Mouse (Mus musculus) c-Kit-positive CD71-negative TER-119-negative erythroid progenitor cells, embryonic 14.5 days (primary cell): ENCODE measurements around the gene Rpl38.
"Not testable (repeated sequence)": the region's sequence is repeated elsewhere in the genome, so short reads cannot be mapped to it uniquely, and the experiment has no call there.

Source experiments
- DNase-seq: peaks from one replicate; pipeline ENCODE4 v3.0.0-alpha.2; 2013; ENCODE audit warnings: low read depth

The Rpl38 gene

DNA sequence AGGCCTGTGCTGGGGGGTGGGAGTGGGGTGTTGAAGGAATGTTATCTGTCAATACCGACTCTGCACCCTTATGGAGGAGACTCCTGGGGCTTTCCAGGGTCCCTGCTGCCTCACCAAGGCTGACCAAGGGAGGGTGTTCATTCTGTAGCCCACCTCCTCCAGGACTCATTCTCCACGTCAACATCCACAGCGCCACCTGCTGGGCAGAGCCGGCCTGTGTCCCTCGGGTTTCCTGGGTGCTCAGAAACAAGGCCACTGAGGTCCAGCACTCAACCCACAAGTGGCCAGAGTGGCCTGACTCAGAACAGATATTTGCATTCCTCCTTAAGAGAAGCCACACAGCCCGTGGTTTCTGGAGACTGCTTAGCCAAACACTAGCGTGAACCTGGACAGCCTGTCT lies 10.6 kb upstream of the Rpl38 start:
- DNase-seq = no peak

DNA sequence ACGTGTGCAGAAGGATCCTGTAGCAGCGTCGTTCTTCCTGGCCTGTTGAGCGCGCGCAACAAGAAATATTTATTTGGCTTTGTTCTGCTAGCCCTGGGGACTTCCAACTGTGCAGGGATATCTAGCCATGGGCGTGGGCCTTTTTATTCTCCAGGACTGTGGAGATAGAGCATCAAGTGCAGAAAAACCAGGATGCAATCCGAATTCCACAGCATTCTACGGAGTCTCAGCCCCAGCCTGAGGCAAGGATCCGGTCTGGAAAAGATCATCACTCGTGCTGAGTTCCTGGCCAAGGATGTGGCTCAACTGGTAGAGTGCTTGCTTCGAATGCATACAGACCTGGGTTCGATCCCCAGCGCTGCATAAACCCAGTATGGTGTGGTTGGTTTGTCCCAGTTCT lies 6.2 kb upstream of the Rpl38 start:
- no peak for DNase-seq

DNA sequence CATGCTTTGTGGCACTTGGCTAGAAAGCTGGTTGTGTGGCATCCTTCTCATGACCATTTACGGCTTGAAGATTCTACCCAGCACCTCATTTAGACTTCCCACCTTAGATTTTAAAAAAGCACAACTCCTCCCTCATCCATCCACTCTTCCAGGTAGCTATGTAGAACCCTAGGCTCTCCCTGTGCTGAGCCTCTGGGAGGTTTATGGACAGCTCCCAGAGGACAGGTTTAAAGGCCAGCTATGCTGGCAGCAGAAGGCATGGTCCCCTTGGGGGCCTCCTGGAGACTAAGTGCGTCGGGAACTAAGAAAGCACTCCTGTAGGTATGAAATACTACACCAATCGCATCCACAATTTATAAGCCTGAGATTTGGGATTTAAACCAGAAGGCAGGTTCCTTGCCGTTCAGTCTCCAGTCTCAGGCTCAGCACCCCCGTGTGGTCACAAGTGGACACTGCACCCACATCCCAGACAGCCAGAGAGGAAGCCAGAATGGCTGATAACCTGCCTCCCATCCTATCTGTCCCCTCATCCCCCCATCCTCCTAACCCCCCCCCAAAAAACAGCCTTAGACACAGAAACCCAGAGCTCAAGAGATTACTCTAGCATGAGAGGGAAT lies 5.5 kb upstream of the Rpl38 start:
- DNase-seq = no peak

DNA sequence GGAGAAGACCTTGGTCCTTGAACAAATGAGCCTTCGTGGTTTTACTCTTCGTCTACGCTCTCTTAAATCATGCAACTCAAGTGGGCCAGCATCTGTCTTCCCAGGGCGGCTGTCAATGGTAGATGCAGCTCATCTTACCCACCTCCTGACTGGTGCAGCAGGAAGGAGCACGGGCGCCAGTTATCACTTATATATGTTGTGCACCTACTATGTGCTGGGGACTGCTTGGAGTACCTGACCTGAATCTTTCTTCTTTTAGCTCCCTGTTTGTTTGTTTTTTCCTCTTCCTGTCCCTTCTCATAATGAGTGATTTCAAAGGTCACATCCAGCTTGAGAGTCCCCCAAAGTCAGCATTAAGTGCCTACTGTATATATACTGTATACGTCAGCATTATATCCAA lies 4.2 kb upstream of the Rpl38 start:
- DNase-seq = no peak

DNA sequence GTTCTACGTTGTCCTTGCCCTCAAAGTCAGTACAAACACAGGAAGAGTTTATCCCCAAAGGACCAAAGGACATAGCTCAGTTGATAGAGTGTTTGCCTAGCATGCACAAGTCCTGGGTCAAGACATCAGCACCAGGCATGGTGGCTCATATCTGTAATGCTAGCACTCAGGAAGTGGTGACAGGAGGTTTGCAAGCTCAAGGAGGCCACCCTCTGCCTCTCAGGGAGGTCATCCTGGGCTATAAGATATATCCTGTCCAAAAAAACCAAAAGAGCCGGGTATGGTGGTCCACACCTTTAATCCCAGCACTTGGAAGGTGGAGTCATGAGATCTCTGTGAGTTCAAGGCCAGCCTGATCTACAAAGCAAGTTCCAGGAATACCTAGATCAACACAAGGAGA lies 2.9 kb upstream of the Rpl38 start:
- DNase-seq = no peak

DNA sequence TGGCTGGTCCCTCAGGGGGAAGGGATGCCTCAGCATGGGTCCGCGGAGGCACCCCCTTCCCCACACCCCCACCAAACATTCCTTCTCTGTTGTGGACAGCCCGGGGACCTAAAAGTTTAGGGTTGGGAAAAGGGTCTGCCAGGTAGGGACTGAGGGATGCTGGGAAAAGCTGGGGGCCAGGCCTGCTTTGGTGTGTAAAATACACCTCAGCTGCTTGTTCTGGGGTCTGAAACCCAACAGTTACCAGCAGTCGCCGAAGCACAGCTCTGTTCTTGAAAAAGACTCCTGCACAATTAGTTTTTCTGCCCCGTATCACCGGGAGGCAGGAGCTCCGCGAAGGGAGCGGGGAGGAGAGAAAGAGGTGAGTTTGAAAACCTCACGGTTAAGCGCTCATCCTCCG lies 1.5 kb upstream of the Rpl38 start:
- no peak for DNase-seq

DNA sequence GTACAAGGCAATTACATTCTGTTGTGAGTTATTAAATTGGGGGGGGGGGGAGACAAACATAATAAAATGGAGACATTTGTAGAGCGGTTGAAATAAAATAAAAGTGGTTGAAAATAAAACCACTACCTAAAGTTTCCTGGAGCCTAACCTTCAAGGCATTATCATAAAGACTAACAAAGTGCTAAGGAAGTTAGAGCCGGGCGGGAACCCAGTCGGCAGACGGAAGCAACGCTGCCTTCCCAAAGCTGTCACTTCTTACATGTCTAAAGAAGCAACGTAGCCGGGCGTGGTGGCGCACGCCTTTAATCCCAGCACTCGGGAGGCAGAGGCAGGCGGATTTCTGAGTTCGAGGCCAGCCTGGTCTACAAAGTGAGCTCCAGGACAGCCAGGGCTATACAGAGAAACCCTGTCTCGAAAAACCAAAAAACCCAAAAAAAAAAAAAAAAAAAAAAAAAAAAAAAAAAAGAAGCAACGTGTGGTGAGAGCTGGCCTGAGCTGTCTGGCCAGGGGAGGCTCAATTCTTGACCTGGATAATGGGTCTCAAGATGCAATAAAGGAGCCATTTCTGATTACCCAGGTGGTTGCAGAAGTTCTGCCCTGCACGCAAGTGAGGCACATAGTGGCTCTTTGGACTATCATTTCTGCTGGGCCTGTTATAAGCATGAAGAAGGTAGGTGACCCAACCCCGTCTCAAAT lies 940 bp upstream of the Rpl38 start:
- no peak for DNase-seq

DNA sequence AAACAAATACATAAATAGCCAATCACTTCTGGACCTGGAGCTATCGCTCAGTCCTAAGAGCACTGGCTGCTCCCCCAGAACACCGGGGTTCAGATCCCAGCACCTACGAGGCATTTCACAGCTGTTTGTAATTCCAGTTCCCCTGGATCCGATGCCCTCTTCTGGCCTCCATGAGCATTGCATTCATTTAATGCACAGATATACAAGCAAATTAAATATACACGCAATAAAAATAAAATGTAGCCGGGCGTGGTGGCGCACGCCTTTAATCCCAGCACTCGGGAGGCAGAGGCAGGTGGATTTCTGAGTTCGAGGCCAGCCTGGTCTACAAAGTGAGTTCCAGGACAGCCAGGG lies 415 bp upstream of the Rpl38 start:
- not testable (repeated sequence) for DNase-seq

DNA sequence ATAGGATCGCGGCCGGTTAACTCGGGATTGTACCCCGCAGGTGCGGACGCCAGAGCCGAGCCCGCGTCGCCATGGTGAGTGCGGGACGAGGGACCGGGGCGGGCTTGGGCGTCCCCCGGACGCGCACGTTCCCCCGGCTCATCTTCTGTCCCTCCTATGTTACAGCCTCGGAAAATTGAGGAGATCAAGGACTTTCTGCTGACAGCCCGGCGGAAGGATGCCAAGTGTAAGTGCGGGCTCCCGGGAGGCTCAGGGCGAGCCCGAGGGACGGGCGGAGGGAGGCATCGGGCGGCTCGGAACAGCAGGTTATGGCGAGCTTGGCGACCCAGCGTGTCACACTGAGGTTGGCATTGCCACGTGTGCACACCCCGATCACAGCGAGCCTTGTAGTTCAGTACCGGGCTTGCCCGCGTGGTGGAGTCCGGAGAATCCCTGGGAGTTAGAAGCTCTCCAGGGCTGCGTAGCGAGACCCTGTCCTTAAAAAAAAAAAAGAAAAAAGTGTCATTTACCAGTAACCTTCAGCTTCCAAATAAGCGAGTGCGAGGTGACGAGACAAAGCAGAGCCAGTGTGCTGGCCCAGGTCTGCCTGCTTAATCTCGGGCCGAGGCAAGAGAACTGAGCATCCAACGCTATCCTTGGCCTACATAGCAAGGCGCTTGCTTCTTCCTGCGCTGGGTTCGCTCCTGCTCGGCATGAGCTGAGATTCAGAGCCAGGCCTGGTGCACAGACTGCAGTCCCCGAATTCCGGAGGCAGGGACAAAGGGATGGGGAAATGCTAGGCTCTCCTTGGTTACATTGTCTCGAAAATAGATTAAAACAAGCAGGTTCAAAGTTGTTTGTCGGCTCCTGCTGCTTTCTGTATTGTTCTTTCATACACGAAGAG lies 658 bp downstream of the Rpl38 start:
- DNase-seq = no peak

DNA sequence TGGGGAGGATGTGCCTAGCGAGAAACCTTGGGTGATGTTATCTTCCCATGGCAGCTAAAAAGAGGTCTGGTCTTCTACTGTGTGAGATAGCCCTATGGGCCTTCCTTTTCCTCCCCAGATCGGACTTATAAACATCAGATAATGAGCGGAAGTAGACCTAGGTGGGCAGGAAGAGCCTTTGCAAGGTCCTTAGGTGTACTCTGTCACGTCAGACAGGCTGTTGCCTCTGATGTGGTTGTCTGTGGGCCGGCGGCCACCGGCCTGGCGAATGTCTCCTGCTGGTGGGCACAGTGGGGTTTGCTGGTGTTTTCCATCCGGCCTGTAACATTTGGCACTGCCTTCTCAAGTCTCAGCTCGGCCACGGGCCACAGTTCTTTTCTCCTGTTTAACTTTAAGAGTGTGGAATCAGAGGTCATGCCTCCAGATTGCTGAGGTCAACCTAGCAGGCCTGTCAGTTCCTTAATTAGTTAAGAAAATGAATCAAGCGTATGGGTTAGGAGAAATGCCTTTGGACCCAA lies 1.4 kb downstream of the Rpl38 start:
- DNase-seq = no peak

DNA sequence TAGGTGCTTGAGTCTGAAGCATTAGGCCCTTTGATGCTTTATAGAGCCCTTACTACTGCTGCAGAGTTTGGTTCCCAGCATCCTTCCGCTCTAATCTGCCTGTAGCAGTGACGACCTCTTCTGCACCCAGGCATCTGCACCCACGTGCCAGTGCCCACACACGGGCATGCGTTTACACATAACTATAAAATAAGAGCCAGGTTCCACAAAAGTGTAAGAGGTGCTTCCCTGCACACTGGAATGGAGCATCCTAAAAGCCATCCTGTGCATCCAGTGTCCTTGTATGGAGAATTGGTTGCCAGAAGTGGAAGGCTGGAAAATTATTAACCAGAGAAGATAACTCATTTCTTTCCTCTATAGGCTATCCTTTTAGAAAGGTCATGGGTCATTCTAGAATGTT lies 2.8 kb downstream of the Rpl38 start:
- DNase-seq = no peak

DNA sequence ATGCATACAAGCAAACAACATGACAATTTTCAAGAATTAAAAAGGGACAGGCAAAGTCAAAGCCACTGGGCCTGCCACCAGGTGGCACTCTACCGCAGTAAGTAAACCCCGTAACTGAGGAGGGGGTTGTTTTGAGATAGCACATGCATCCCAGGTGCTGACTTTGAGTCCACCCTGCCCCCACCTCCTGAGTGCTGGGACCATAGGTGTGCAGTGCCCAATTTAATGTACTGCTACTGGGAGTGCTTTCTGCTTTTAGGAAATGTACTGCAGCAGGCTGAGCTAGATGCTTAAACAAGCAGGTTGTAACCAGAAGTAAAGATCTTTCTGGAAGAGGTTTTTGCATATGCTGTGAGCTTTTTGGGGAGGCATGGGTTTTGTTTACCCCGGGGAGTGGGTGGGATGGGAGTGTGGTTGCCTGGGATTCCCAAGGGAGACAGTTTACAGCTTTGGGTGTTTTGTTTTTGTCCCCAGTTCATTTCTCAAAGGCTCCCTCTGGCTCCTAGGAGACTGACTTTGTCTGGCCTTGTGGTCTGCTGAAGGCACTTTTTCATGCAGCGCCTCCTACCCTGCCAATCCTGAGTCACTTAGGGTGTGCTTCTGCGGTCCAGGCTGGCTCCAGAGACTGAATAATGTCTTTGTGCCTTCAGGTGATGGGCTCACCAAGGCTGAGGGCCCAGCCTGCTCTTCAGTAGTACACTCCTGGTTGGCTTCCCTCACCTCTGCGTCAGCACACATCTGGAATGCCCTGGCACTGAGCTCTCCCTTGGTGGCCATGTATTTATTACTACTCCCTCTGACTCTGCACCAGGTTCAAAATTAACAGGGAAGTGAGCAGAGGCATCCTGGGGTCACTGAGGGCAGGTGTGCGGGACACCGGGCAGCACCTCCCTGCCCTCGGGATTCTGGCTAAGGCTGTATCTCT lies 4.7 kb downstream of the Rpl38 start:
- no peak for DNase-seq

DNA sequence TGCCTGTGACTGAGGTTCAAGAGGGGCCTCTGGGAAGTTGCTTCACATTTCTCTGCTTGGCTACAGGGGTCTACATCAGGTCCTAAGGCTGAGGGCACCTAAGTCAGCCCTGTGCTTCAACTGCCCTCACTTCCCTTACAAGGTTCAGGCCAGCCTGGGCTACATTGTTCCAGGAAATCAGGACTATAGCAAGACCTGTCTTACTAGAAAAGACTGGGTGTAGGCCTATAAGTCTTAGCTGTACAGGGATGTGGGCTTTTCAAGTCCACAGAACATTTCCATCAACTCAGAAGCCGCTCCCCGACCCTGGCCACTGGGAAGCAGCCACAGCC lies 5.4 kb downstream of the Rpl38 start:
- no peak for DNase-seq

DNA sequence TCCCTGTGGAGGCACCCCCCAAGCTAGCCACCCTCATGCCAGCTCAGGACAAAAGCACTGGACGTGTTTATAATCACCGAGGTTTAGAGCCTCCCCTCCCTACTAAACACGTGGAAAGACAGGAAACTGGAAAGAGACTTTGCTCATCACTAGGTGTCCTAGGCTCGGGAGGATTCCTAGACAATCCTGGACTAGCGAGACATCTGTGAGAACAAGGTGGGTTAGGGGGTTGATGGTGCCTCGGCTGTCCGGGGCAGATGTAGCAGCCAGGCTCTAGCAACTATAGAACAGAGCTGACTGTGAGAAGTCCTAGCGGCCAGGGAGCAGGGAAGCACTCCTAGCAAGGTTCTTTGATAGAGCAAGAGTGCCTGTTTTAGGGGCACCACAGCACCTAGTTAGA lies 5.9 kb downstream of the Rpl38 start:
- DNase-seq = no peak

DNA sequence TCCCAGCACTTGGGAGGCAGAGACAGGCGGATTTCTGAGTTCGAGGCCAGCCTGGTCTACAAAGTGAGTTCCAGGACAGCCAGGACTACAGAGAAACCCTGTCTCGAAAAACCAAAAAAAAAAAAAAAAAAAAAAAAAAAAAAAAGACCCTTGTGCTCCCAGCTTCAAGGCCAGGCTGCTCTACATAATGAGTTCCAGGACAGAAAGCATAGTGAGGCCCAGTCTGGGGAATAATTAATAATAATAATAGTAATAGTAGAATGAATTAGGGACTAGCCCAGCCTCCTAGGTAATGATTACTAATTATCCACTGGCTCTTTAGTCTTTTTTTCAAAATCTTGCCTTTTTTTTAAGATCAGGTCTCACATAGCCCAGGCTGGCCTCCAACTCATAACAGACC lies 6.5 kb downstream of the Rpl38 start:
- not testable (repeated sequence) for DNase-seq

DNA sequence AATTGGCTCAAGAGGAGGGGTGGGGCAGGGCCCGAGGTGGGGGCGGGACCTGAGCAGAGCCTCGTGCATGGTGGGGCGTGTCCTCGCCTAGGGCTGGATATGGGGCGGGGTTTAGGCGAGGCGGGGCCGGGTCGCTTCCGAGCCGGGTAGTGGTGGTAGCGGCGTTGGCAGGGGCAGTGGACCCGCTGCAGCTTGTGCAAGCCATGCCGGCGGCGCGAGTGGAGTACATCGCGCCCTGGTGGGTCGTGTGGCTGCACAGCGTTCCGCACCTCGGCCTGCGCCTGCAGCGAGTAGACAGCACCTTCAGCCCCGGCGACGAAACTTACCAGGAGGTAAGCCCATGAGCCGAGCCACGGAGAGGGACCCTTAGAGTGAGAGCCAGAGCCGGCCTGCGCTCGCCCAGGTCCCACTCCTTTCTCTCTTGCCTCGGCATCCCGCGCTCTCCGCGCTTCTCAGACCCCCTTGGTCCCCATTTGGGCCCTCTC lies 7.1 kb downstream of the Rpl38 start, which contains the start of gene Ttyh2:
Gene Ttyh2 (plus strand): TSS at position 91 of the 485 bp plus-strand sequence.
- peak; percentile 62 for DNase-seq

DNA sequence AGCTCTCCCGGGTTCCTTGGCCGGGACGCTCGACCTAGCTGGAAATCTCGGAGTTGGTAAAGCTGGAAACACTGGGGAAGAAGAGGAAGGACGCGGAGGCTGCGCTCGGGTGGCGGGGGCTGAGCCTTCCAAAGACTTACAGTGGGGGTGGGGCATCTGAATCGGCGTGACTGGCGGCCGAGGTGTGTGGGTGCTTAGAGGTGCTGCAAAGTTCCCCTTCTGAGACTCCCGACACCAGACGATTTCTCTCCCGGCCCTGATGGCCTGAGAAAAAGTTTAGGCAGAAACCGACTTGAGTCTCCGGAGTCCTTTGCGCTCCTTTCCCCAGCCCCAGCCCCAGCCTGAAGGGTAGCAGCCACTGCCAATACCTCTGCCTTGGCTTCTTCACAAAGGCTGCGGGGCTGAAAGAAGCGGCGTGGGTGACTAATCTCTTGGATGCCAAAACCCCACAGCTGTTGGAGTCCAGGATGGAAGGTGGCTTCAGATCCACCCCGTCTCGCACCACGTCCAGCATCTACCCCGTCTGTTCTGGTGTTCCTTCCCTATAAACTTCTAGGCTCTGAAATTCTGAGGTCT lies 7.6 kb downstream of the Rpl38 start:
- no peak for DNase-seq

DNA sequence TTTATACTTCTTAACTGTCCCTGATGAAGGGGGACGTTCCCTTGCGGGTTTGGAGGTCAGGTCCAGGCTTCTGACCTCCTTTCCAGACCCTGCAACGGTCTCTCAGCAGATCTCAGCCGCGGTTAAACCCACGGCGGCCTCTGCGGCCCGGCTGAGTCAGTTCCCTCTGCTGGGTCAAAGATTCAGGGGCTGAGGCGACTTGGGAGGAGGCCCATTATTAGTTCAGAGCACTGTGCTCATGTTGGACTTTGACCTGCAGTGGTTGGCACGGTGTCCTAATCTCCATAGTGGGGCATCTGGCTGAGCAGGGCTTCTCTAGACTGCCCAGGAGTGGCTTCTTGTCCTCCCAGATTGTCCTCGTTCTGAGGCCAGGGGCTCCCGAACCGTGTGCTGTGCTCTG lies 8.1 kb downstream of the Rpl38 start:
- no peak for DNase-seq

DNA sequence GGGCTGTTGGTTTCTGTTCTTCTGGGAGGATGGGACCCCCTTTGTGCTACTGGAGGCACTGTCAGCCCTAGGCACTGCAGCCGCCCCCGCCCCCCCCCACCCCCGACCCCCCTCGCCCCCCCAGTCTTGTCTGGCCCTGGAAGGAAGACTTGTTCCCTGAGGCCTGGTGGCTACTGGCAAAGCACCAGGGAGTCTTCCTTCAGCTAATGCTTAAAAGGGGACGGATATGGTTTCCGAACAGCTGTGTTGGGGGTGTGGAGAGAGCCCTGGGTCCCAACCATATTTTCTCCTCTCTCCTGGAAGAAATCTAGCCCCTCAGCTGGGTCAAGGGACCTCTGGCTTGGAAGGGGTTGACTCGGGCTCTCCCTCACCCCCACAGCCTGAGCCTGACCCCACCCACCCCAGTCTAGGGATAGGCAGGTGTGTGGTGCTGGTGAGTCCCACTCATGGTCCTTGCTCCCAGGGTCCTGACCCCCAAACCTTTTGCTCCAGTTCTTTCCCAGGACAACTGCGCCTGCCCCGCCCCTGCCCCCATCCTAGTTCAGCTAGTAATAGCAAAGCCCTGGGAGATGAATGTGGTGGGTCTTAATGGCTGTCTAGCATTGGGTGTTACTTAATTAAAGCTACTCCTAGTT lies 8.7 kb downstream of the Rpl38 start:
- no peak for DNase-seq

DNA sequence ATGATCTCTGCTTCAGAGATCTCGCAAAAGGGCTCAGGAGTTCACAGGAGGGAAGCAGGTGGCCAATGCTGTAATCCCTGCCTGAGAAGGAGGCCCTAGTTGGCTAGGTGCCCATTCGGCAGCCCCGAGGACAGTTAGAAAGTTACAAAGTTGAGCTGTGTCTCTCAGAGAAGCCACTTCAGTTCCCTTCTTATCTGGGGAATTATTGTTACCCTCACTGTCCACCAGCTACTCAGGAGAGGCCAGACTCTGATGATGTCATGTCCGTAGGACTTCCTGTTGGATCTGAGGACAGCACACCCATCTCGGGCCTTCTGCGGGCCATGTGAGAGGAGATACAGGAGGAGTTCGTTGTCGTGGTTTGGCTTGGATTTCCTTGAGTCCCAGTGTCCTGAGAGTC lies 11.3 kb downstream of the Rpl38 start:
- DNase-seq = no peak

DNA sequence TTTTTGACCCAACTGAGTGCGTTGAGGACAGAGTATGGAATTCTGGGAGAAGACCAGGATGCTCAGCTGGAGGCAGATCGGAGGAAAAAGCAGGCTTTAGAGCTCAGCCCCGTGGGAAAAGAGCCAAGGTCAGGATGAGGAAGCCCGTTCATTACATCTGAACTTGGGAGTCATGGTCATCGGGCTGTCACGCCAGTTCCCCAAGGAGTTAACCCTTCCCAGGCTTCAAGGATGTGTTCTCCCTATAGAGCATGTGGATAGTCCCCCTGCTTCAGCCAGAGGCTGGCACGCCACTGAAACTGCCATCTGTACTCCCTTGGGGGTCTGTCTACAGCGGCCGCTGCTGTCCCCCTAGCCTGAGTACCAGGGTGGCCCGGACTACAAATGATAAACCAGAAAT lies 12.0 kb downstream of the Rpl38 start:
- DNase-seq = no peak
